Mouse (Mus musculus) hindbrain, embryonic 13.5 days (tissue): ENCODE results near the gene Agpat4. TPM values are rescaled to one million over a fixed set of nuclear protein-coding genes. Genes with fewer than 3 reads are reported as not detected.

Source experiments
- ATAC-seq: fragments of 200-750 bp; cut with Nextera tagmentation; 2 replicates; pipeline ENCODE4 v1.8.0; 2017; ENCODE audit warnings: moderate TSS enrichment; ENCODE audit not compliant: low FRiP score
- H3K27ac ChIP-seq: fragments of 300-500 bp; sonication (generic); 2 replicates; pipeline ENCODE4 v1.5.1; 2015; ENCODE audit warnings: inconsistent platforms, mild to moderate bottlenecking, moderate library complexity
- H3K27me3 ChIP-seq: fragments of 300-500 bp; sonication (generic); 2 replicates; pipeline ENCODE4 v1.6.1; 2015; ENCODE audit warnings: mild to moderate bottlenecking, inconsistent platforms
- H3K36me3 ChIP-seq: fragments of 300-500 bp; sonication (generic); 2 replicates; pipeline ENCODE4 v1.6.1; 2015; ENCODE audit warnings: mild to moderate bottlenecking, inconsistent platforms
- H3K4me1 ChIP-seq: fragments of 300-500 bp; sonication (generic); replicated peaks from 2 replicates; pipeline ENCODE4 v1.6.1; 2015; ENCODE audit warnings: inconsistent platforms
- H3K4me2 ChIP-seq: fragments of 300-500 bp; sonication (generic); 2 replicates; pipeline ENCODE4 v1.6.1; 2015; ENCODE audit warnings: inconsistent platforms, mild to moderate bottlenecking, moderate library complexity
- H3K4me3 ChIP-seq: fragments of 300-500 bp; sonication (generic); 2 replicates; pipeline ENCODE4 v1.5.1; 2015; ENCODE audit warnings: mild to moderate bottlenecking, inconsistent platforms
- H3K9ac ChIP-seq: fragments of 300-500 bp; sonication (generic); 2 replicates; pipeline ENCODE4 v1.6.1; 2015; ENCODE audit warnings: mild to moderate bottlenecking, inconsistent platforms
- H3K9me3 ChIP-seq: fragments of 300-500 bp; sonication (generic); 2 replicates; pipeline ENCODE4 v1.6.1; 2016; ENCODE audit warnings: inconsistent platforms
- WGBS: fragments of 180-500 bp; shearing (Covaris S2); methylation state at CpG from one replicate; pipeline ENCODE4 v1.1.7; 2015; 5-methylcytosine and 5-hydroxymethylcytosine counted together
- polyA plus RNA-seq: library from polyadenylated mRNA; unstranded; fragments of >200 nt; fragmentation: Nextera tagmentation; extraction: Ambion mirVana; gene quantifications from 2 replicates; pipeline ENCODE4 v1.2.1, GENCODE M21; 2015

Gene Agpat4
- 55.2 and 60.2 TPM in 2 replicates for polyA plus RNA-seq

DNA sequence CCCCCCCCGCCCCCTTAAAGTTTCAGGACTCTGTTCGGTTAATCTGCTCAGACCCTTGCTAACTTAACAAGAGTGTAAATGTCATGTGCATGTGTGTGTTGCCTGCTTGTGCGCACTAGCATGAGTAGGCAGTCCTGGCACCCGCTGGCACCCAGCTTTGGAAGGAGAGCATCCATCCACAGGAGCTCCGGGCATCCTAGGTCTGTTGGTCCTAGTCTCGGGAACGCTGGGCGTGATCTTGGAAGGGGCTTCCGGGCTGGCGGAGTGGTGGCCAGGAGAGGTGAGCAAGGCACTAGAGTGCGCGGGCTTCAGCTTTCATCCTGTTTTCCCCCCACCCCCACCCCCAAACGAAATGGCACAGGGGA lies at the start of gene Agpat4:
Agpat4 (plus strand) TSS at position 144 of the 365 bp plus-strand sequence.
- Histone ChIP-seq H3K36me3 (0 out of 2 replicates have a peak, but pooled peaks cover under 1% of the 10 kb centered on the region), H3K27me3 (no peaks in the 10 kb centered on the region), H3K9ac (peak within 1 kb of the TSS; percentile 83), H3K4me1 (peaks cover 27% of the 10 kb centered on the region), H3K27ac (peak within 1 kb of the TSS; percentile 94), H3K4me3 (peak within 1 kb of the TSS; percentile 65), H3K4me2 (peak within 1 kb of the TSS; percentile 85), H3K9me3 (no peaks in the 10 kb centered on the region)
- peak; percentile 83 for ATAC-seq
- WGBS, result 0% methylated on average over 13 of the region's 13 CpGs

DNA sequence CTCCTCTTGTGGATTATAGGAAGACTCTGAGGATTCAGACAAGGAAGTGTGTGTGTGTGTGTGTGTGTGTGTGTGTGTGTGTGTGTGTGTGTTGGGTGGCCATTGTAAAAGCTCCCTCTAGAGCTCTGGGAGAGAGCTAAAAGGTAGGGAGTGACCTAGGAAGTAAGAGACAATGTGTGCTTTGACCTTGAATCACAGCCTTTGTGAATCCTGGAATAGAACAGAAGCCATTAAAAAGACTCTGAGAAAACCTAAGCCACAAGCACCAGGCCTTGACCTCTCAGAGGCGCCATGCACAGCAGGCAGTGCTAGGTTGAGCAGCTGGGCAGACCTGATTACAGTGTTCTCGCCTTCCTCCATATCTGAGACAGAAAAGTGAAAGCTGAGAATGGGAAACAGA lies 41.7 kb upstream of the Agpat4 start:
- H3K9me3 ChIP-seq, result no peaks in the 10 kb centered on the region
- WGBS, result 34% methylated on average over 2 of the region's 2 CpGs
- H3K9ac ChIP-seq, result no peak overlapping the region
- H3K36me3 ChIP-seq, result no peaks in the 10 kb centered on the region
- peaks cover 6% of the 10 kb centered on the region; the same call in 1 of the 2 replicates for H3K4me1 ChIP-seq
- no peaks in the 10 kb centered on the region for H3K27me3 ChIP-seq
- ATAC-seq, result no peak
- no peak overlapping the region for H3K4me2 ChIP-seq
- no peak overlapping the region for H3K27ac ChIP-seq
- no peak overlapping the region for H3K4me3 ChIP-seq

DNA sequence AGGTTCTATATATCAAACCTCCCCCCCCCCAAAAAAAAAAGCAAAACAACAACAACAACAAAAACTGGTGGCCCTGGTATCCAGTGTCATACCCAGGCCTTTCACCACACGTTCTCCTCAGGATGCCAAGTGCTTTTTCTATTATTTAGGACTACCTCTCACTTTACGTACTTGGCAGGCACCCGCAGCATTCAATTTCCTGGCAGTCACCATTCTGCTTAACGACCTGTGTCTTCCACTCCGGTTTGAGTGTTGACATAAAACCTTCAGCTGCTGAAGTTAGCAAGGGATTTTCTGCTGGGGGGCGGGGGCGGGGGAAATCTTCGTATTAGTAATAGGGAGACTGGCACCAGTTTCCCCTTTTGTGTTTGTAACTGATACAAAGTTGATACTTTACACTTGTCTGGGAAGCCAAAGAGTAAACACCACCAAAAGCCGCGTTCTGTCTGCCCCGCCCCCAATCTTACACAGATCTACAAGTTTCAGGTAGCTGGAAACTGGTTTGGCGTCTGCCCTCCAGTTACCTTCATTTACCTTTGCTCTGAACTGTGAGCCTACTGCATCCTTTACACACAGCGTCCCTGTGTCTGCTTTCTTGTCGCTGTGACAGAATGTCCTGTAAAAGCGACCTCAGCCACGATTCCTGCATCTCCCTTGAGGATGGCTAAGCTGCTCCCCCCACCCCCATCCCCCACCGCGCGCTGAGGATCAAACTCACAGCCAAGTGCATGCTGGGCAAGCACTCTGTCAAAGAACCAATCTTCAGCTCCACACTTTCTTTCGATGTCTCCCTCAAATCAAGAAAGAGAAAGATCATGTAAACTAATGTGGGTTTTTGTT lies 37.6 kb upstream of the Agpat4 start:
- Histone ChIP-seq H3K9me3 (no peaks in the 10 kb centered on the region), H3K4me2 (no peak overlapping the region), H3K4me1 (peaks cover 6% of the 10 kb centered on the region; the same call in 1 of the 2 replicates), H3K4me3 (no peak overlapping the region), H3K27ac (no peak overlapping the region), H3K27me3 (no peaks in the 10 kb centered on the region), H3K9ac (no peak overlapping the region), H3K36me3 (no peaks in the 10 kb centered on the region)
- WGBS, result 56% methylated on average over 20 of the region's 20 CpGs
- ATAC-seq, result no peak

DNA sequence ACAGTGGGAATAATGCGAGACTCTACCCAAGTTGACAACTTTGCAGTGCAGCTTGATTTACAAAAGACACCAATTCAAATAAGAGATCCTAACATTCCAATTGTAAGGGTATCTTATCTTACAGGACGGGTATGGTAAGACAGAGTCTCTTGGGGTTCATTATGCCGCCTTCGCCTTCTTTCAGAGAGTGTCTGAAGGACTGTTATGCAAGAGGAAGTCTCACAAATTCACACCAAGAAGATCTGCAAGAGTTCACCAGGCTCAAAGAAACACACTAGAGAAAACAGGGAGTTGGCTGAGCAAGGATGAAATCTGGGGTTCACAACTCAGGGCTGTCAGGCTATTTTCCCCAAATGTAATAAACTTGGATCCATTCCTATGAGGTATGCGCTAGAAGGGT lies 36.3 kb upstream of the Agpat4 start:
- 91% methylated on average over 5 of the region's 5 CpGs for WGBS
- Histone ChIP-seq H3K4me2 (no peak overlapping the region), H3K27ac (no peak overlapping the region), H3K4me1 (peaks cover 6% of the 10 kb centered on the region; the same call in 1 of the 2 replicates), H3K27me3 (no peaks in the 10 kb centered on the region), H3K4me3 (no peak overlapping the region), H3K9ac (no peak overlapping the region), H3K36me3 (no peaks in the 10 kb centered on the region), H3K9me3 (no peaks in the 10 kb centered on the region)
- ATAC-seq, result no peak

DNA sequence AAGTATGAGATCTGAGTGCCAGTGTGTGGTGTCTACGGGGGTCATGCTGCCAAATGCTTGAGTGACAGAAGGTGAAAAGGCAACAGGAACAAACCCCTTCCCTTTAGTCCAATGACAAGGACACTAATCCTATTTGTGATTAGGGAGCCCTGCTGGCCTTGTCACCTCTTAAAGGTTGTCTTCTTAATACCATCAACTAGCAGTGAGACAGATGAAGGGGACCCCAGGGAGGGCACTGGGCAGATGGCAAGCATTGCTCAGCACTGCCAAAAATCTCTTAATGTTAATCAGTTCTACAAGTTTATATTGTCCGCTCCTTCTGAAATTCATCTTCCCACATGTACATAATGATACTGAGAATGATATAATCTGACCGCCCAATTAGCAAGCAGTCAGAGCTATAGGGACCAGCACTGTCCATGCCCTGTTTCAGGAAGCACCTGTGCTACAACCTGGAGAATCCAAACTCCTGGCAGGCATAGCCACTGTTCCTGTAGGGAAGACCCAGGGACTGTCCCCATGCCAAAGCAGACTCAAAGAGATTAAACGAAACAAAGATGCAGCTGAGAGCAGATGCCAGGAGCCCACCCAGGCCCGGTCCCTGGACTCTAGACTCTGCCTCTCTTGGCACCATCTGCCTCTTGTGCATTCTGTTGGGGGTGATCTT lies 28.1 kb upstream of the Agpat4 start:
- Histone ChIP-seq H3K9me3 (no peaks in the 10 kb centered on the region), H3K36me3 (no peaks in the 10 kb centered on the region), H3K27me3 (no peaks in the 10 kb centered on the region), H3K4me1 (peaks cover 8% of the 10 kb centered on the region), H3K4me2 (no peak overlapping the region), H3K9ac (no peak overlapping the region), H3K27ac (no peak overlapping the region), H3K4me3 (no peak overlapping the region)
- no peak for ATAC-seq
- 67% methylated on average over 5 of the region's 5 CpGs for WGBS

DNA sequence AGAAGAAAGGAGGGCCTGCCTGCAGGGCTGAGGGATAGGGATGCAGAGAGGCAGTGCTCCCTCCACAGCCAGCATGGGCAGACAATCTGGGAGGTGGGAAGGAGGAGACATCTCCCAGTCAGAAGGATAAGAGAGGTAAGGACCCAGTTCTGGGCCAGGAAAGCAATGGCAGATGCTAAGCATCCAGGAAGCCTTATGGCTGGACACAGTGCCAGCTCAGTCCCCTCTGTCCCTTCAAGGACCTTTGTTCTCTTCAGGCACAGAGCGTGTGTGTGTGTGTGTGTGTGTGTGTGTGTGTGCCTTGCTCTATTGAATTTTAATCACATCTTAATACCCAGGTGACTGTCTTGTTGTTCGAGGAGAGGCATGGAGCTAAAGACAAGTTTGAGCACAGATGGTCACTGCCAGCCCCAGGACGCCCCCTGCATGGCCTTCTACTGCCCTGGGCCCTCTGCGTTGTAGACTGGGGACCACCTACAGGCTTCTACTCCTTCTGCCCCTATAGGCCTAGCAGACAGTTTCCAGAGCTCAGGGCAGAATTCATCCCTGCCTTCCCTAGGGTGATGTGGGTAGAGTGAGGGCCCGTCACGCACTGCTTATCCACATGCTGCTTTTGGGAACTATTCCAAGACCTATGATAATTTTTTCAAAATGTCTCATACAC lies 25.5 kb upstream of the Agpat4 start:
- H3K27ac ChIP-seq, result no peak overlapping the region
- no peaks in the 10 kb centered on the region for H3K9me3 ChIP-seq
- H3K4me3 ChIP-seq, result no peak overlapping the region
- no peak overlapping the region for H3K4me2 ChIP-seq
- H3K4me1 ChIP-seq, result peaks cover 8% of the 10 kb centered on the region
- no peak overlapping the region for H3K9ac ChIP-seq
- 70% methylated on average over 6 of the region's 6 CpGs for WGBS
- no peaks in the 10 kb centered on the region for H3K36me3 ChIP-seq
- no peaks in the 10 kb centered on the region for H3K27me3 ChIP-seq
- no peak for ATAC-seq

DNA sequence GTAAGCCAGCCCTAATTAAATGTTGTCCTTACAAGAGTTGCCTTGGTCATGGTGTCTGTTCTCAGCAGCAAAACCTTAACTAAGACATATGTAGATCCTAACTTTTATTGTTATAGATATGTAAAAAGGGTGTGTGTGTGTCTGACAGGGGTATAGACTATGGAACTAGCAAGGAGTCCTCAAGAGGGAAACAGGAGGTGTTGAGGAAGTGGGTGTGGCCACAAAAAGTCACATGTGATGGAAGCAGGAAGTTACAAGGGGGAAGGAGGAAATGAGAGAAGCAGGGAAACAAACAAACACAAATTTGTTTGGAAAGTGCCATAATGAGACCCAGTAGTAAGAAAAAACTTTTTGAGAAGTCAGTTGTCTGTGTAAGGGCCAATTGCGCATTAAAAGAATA lies 24.5 kb upstream of the Agpat4 start:
- H3K4me1 ChIP-seq, result peaks cover 8% of the 10 kb centered on the region
- no peaks in the 10 kb centered on the region for H3K9me3 ChIP-seq
- ATAC-seq, result no peak
- no peak overlapping the region for H3K9ac ChIP-seq
- H3K4me2 ChIP-seq, result no peak overlapping the region
- H3K27me3 ChIP-seq, result no peaks in the 10 kb centered on the region
- WGBS, result 100% methylated on average over 1 of the region's 1 CpGs
- no peaks in the 10 kb centered on the region for H3K36me3 ChIP-seq
- H3K27ac ChIP-seq, result no peak overlapping the region
- H3K4me3 ChIP-seq, result no peak overlapping the region

DNA sequence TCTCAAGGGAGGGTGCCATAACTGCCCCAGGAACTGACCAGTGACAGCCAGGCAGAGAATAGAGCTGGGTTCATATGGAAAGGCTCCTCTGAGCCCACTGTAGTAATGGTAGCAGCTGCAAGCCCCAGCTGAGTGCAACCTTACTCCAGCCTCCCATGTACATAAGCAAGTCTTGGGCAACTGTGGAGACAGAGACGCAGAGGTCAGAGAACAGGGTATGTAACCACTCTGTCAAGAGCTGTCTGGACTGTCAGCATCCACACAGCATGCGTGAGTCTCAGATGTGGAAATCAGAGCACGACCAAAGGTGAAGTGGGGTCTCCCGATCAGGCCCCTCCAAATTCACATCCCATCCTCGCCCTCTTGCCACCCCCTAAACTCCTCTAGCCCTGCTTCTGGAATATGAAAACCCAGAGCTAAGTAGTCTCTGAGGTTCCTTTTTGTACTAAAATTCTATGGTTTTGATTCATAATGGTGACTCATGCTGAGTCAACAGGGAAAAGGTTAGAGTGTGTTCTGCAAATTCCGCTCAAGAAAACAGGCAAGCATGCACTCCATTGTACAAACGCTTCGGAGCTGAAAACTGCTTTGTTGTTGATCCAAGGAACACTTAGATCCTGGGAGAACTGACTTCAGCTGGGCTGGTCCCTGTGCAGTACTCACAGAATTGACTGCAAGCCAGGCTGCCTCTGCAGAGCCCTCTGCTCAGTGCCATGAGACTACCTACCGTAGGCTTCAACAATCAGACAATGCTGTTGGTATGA lies 23.5 kb upstream of the Agpat4 start:
- 78% methylated on average over 9 of the region's 9 CpGs for WGBS
- H3K4me1 ChIP-seq, result peaks cover 7% of the 10 kb centered on the region

DNA sequence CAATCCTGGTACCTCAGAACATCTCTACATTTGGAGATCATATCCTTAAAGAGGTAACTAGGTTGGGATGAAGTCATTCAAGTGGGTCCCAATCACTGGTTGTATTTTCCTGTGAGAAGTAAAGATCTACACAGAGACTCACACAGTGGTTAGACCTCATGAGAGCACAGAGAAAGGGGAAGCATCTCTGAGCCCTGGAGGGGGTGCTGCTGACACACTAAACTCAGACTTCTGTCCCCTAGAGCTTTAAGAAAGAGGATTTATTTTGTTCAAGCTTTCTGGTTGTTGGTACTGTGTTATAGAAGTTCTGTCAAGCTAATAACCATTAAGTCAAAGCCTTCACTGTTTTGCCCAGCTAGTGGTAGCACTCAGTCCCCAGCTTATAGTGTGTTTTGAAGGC lies 19.1 kb upstream of the Agpat4 start:
- Histone ChIP-seq H3K27me3 (no peaks in the 10 kb centered on the region), H3K4me1 (no peaks in the 10 kb centered on the region), H3K9ac (no peak overlapping the region), H3K4me2 (no peak overlapping the region), H3K36me3 (no peaks in the 10 kb centered on the region), H3K4me3 (no peak overlapping the region), H3K27ac (no peak overlapping the region), H3K9me3 (peaks cover 10% of the 10 kb centered on the region; the same call in 1 of the 2 replicates)
- ATAC-seq, result no peak

More for the DNA sequence above, 23.5 kb upstream of the Agpat4 start:
- no peaks in the 10 kb centered on the region for H3K36me3 ChIP-seq
- no peak overlapping the region for H3K4me3 ChIP-seq
- H3K9me3 ChIP-seq, result peaks cover 3% of the 10 kb centered on the region; the same call in 1 of the 2 replicates
- H3K27ac ChIP-seq, result no peak overlapping the region
- H3K27me3 ChIP-seq, result no peaks in the 10 kb centered on the region
- ATAC-seq, result no peak
- H3K4me2 ChIP-seq, result no peak overlapping the region
- no peak overlapping the region for H3K9ac ChIP-seq

DNA sequence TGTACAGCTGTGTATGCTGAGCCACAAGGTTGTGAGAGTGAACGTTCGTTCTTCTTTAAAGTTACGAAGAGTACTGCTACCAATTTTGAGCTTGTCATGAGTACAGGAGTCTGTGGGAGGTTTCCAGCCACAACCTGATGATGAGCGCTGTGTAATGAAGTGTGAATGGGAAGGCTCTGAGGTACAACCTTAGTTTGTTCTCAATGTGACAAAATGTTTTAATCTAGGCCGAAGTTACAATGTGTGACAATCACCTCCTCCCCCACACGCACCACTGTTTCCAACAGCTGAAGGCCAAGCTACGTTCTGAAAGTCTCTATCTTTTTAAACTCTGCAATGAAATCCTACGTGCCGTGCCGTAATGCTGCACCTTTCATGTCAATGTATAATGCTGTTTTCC lies 16.2 kb upstream of the Agpat4 start:
- H3K4me2 ChIP-seq, result no peak overlapping the region
- H3K4me1 ChIP-seq, result no peaks in the 10 kb centered on the region
- no peak for ATAC-seq
- no peak overlapping the region for H3K4me3 ChIP-seq
- H3K27ac ChIP-seq, result no peak overlapping the region
- no peak overlapping the region for H3K9ac ChIP-seq
- 93% methylated on average over 10 of the region's 10 CpGs for WGBS
- peaks cover 10% of the 10 kb centered on the region; the same call in 1 of the 2 replicates for H3K9me3 ChIP-seq
- no peaks in the 10 kb centered on the region for H3K36me3 ChIP-seq
- no peaks in the 10 kb centered on the region for H3K27me3 ChIP-seq

DNA sequence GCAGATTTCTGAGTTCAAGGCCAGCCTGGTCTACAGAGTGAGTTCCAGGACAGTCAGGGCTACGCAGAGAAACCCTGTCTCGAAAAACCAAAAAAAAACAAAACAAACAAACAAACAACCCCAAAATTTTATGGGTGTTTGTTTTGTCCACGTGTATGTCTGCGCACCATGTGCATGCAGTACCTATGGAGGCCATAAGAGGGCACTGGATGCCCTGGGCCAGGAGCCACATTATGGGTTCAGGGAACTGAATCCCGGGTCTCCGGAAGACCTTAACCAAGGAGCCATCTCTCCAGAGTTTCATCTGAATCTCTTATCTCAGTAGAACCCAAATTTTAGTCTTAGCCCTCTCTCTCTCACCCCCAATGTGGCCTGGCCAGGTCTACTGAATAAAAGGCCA lies 14.7 kb upstream of the Agpat4 start:
- Histone ChIP-seq H3K27ac (no peak overlapping the region), H3K4me2 (no peak overlapping the region), H3K9ac (no peak overlapping the region), H3K36me3 (no peaks in the 10 kb centered on the region), H3K4me3 (no peak overlapping the region), H3K4me1 (no peaks in the 10 kb centered on the region), H3K27me3 (no peaks in the 10 kb centered on the region), H3K9me3 (peaks cover 10% of the 10 kb centered on the region; the same call in 1 of the 2 replicates)
- no peak for ATAC-seq
- WGBS, result 85% methylated on average over 6 of the region's 6 CpGs

DNA sequence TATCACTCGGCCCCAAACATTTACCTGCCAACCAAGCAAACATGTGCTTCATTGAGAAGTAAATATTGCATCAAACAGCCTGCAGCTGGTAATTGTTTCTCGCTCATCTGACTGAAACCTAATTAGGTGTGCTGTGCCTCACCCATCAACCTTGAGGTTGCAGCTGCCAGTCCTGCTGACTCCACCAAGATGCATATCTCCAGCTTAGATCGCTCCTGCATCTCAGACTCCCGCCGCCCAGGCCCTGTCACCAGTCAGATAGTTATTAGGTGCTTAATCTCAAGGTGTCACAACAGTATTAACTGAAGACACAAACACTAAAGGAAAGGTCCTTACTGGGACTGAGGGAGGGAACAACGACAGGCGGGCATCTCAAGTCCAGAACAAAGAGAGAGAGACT lies 14.3 kb upstream of the Agpat4 start:
- Histone ChIP-seq H3K27ac (no peak overlapping the region), H3K9me3 (peaks cover 10% of the 10 kb centered on the region; the same call in 1 of the 2 replicates), H3K9ac (no peak overlapping the region), H3K4me2 (no peak overlapping the region), H3K36me3 (no peaks in the 10 kb centered on the region), H3K4me3 (no peak overlapping the region), H3K27me3 (no peaks in the 10 kb centered on the region), H3K4me1 (no peaks in the 10 kb centered on the region)
- 85% methylated on average over 7 of the region's 7 CpGs for WGBS
- ATAC-seq, result no peak
